Mouse (Mus musculus): Measurements from ENCODE around the gene Lrmp. TPM values are rescaled to one million over a fixed set of nuclear protein-coding genes. Genes with fewer than 3 reads are reported as not detected.

The Lrmp gene
- polyA plus RNA-seq, 1 experiment from 2014 or later = 3.1 TPM

- no peak for ATAC-seq (replicated peaks; ENCODE audit: insufficient number of reproducible peaks, insufficient read depth, low FRiP score, low read depth)
- 70% methylated on average over 10 of the region's 10 CpGs for WGBS
- Histone ChIP-seq H3K27me3 (peaks cover 9% of the 10 kb centered on the region; the same call in 1 of the 2 replicates), H3K27ac (no peak overlapping the region), H3K9me3 (replicated peaks) (no peaks in the 10 kb centered on the region), H3K36me3 (no peaks in the 10 kb centered on the region), H3K4me3 (no peak overlapping the region), H3K9ac (no peak overlapping the region), H3K4me1 (replicated peaks) (peaks cover 42% of the 10 kb centered on the region), H3K4me2 (no peak overlapping the region)
Measured at GRCm38 (mm10) chr6:145176474-145176873, 61.0 kb downstream of the Lrmp start.

GRCm38 (mm10) chr6:145179665-145180064 is 64.2 kb downstream of the Lrmp start:
- Histone ChIP-seq H3K9me3 (replicated peaks) (no peaks in the 10 kb centered on the region), H3K4me1 (replicated peaks) (peaks cover 21% of the 10 kb centered on the region), H3K4me3 (no peak overlapping the region), H3K4me2 (no peak overlapping the region), H3K36me3 (no peaks in the 10 kb centered on the region), H3K27me3 (peaks cover 9% of the 10 kb centered on the region; the same call in 1 of the 2 replicates), H3K9ac (no peak overlapping the region), H3K27ac (no peak overlapping the region)
- no peak for ATAC-seq (replicated peaks; ENCODE audit: insufficient number of reproducible peaks, insufficient read depth, low FRiP score, low read depth)
- WGBS = 47% methylated on average over 6 of the region's 6 CpGs

GRCm38 (mm10) chr6:145182044-145182443 is 66.6 kb downstream of the Lrmp start:
- peak overlapping the region; percentile 22 for H3K4me3 ChIP-seq
- no peaks in the 10 kb centered on the region for H3K9me3 ChIP-seq (replicated peaks)
- peak overlapping the region; percentile 30 for H3K4me2 ChIP-seq
- H3K36me3 ChIP-seq = no peaks in the 10 kb centered on the region
- ATAC-seq (replicated peaks; ENCODE audit: insufficient number of reproducible peaks, insufficient read depth, low FRiP score, low read depth) = peak; percentile 67
- no peaks in the 10 kb centered on the region for H3K27me3 ChIP-seq
- H3K4me1 ChIP-seq (replicated peaks) = peaks cover 9% of the 10 kb centered on the region
- H3K27ac ChIP-seq = peak overlapping the region; percentile 62
- no peak overlapping the region for H3K9ac ChIP-seq
- WGBS = 16% methylated on average over 8 of the region's 8 CpGs

- ATAC-seq (replicated peaks; ENCODE audit: insufficient number of reproducible peaks, insufficient read depth, low FRiP score, low read depth) = no peak
- no peaks in the 10 kb centered on the region for H3K27me3 ChIP-seq
- peaks cover 9% of the 10 kb centered on the region for H3K4me1 ChIP-seq (replicated peaks)
- H3K4me3 ChIP-seq = no peak overlapping the region
- no peak overlapping the region for H3K27ac ChIP-seq
- 90% methylated on average over 1 of the region's 1 CpGs for WGBS
- H3K9ac ChIP-seq = no peak overlapping the region
- no peaks in the 10 kb centered on the region for H3K9me3 ChIP-seq (replicated peaks)
- no peaks in the 10 kb centered on the region for H3K36me3 ChIP-seq
- H3K4me2 ChIP-seq = no peak overlapping the region
Measured at GRCm38 (mm10) chr6:145186096-145186495, 70.6 kb downstream of the Lrmp start.

- WGBS = 56% methylated on average over 27 of the region's 27 CpGs
- Histone ChIP-seq H3K27me3 (no peaks in the 10 kb centered on the region), H3K4me1 (replicated peaks) (peaks cover under 1% of the 10 kb centered on the region), H3K36me3 (no peaks in the 10 kb centered on the region), H3K9me3 (replicated peaks) (no peaks in the 10 kb centered on the region), H3K4me3 (peak overlapping the region; percentile 35), H3K27ac (no peak overlapping the region), H3K4me2 (peak overlapping the region; percentile 56), H3K9ac (no peak overlapping the region)
- no peak for ATAC-seq (replicated peaks; ENCODE audit: insufficient number of reproducible peaks, insufficient read depth, low FRiP score, low read depth)
Measured at GRCm38 (mm10) chr6:145187093-145188088, 71.9 kb downstream of the Lrmp start.

- Histone ChIP-seq H3K4me3 (no peak overlapping the region), H3K9ac (no peak overlapping the region), H3K27me3 (no peaks in the 10 kb centered on the region), H3K9me3 (replicated peaks) (no peaks in the 10 kb centered on the region), H3K36me3 (no peaks in the 10 kb centered on the region), H3K27ac (no peak overlapping the region), H3K4me2 (no peak overlapping the region), H3K4me1 (replicated peaks) (no peaks in the 10 kb centered on the region)
- WGBS = 65% methylated on average over 3 of the region's 3 CpGs
- ATAC-seq (replicated peaks; ENCODE audit: insufficient number of reproducible peaks, insufficient read depth, low FRiP score, low read depth) = no peak
Measured at GRCm38 (mm10) chr6:145193038-145193437, 77.6 kb downstream of the Lrmp start.

GRCm38 (mm10) chr6:145193446-145193845 is 78.0 kb downstream of the Lrmp start:
- Histone ChIP-seq H3K27me3 (no peaks in the 10 kb centered on the region), H3K4me1 (replicated peaks) (no peaks in the 10 kb centered on the region), H3K9me3 (replicated peaks) (no peaks in the 10 kb centered on the region), H3K4me2 (no peak overlapping the region), H3K27ac (no peak overlapping the region), H3K4me3 (no peak overlapping the region), H3K36me3 (no peaks in the 10 kb centered on the region), H3K9ac (no peak overlapping the region)
- 70% methylated on average over 11 of the region's 11 CpGs for WGBS
- no peak for ATAC-seq (replicated peaks; ENCODE audit: insufficient number of reproducible peaks, insufficient read depth, low FRiP score, low read depth)

- H3K4me2 ChIP-seq = no peak overlapping the region
- no peaks in the 10 kb centered on the region for H3K9me3 ChIP-seq (replicated peaks)
- no peak overlapping the region for H3K4me3 ChIP-seq
- no peaks in the 10 kb centered on the region for H3K36me3 ChIP-seq
- WGBS = 89% methylated on average over 8 of the region's 8 CpGs
- no peaks in the 10 kb centered on the region for H3K27me3 ChIP-seq
- no peak for ATAC-seq (replicated peaks; ENCODE audit: insufficient number of reproducible peaks, insufficient read depth, low FRiP score, low read depth)
- H3K27ac ChIP-seq = no peak overlapping the region
- no peaks in the 10 kb centered on the region for H3K4me1 ChIP-seq (replicated peaks)
- no peak overlapping the region for H3K9ac ChIP-seq
Measured at GRCm38 (mm10) chr6:145197949-145198686, 82.7 kb downstream of the Lrmp start.

- 76% methylated on average over 13 of the region's 13 CpGs for WGBS
- H3K4me1 ChIP-seq (replicated peaks) = no peaks in the 10 kb centered on the region
- no peak for ATAC-seq (replicated peaks; ENCODE audit: insufficient number of reproducible peaks, insufficient read depth, low FRiP score, low read depth)
Measured at GRCm38 (mm10) chr6:145202432-145203125, 87.1 kb downstream of the Lrmp start.

GRCm38 (mm10) chr6:145204440-145204839 is 89.0 kb downstream of the Lrmp start:
- no peaks in the 10 kb centered on the region for H3K9me3 ChIP-seq (replicated peaks)
- H3K4me2 ChIP-seq = no peak overlapping the region
- no peak overlapping the region for H3K27ac ChIP-seq
- no peak overlapping the region for H3K4me3 ChIP-seq
- no peak overlapping the region for H3K9ac ChIP-seq
- no peaks in the 10 kb centered on the region for H3K36me3 ChIP-seq
- WGBS = 86% methylated on average over 6 of the region's 6 CpGs
- no peaks in the 10 kb centered on the region; the same call in 1 of the 2 replicates for H3K27me3 ChIP-seq
- ATAC-seq (replicated peaks; ENCODE audit: insufficient number of reproducible peaks, insufficient read depth, low FRiP score, low read depth) = no peak
- H3K4me1 ChIP-seq (replicated peaks) = no peaks in the 10 kb centered on the region

More at GRCm38 (mm10) chr6:145202432-145203125, 87.1 kb downstream of the Lrmp start:
- no peak overlapping the region for H3K9ac ChIP-seq
- H3K36me3 ChIP-seq = no peaks in the 10 kb centered on the region
- no peaks in the 10 kb centered on the region; the same call in 1 of the 2 replicates for H3K27me3 ChIP-seq
- no peak overlapping the region for H3K4me2 ChIP-seq
- H3K4me3 ChIP-seq = no peak overlapping the region
- no peaks in the 10 kb centered on the region for H3K9me3 ChIP-seq (replicated peaks)
- H3K27ac ChIP-seq = no peak overlapping the region

- 56% methylated on average over 10 of the region's 10 CpGs for WGBS
- ATAC-seq (replicated peaks; ENCODE audit: insufficient number of reproducible peaks, insufficient read depth, low FRiP score, low read depth) = no peak
- Histone ChIP-seq H3K4me3 (no peak overlapping the region), H3K27ac (no peak overlapping the region), H3K27me3 (no peaks in the 10 kb centered on the region; the same call in 1 of the 2 replicates), H3K4me1 (replicated peaks) (peaks cover 1% of the 10 kb centered on the region; the same call in 1 of the 2 replicates), H3K9me3 (replicated peaks) (no peaks in the 10 kb centered on the region), H3K9ac (no peak overlapping the region), H3K4me2 (no peak overlapping the region), H3K36me3 (no peaks in the 10 kb centered on the region)
Measured at GRCm38 (mm10) chr6:145205142-145205541, 89.7 kb downstream of the Lrmp start.

Measured in heart, embryonic 15.5 days (tissue).